Mouse (Mus musculus) embryonic facial prominence, embryonic 10.5 days (tissue): Measurements from ENCODE around the gene Sh3rf1. TPM values are rescaled to one million over a fixed set of nuclear protein-coding genes. Genes with fewer than 3 reads are reported as not detected.

ENCODE experiments used
- DNase-seq: peaks from one replicate; pipeline ENCODE4 v3.0.0-alpha.2; 2017; ENCODE audit warnings: low spot score
- H3K27ac ChIP-seq: fragments of 300-500 bp; sonication (generic); replicated peaks from 2 replicates; pipeline ENCODE4 v1.5.1; 2016; ENCODE audit warnings: mild to moderate bottlenecking
- H3K27me3 ChIP-seq: fragments of 300-500 bp; sonication (generic); replicated peaks from 2 replicates; pipeline ENCODE4 v1.6.1; 2016; ENCODE audit warnings: low read depth, mild to moderate bottlenecking; ENCODE audit not compliant: poor library complexity, severe bottlenecking
- H3K36me3 ChIP-seq: fragments of 300-500 bp; sonication (generic); replicated peaks from 2 replicates; pipeline ENCODE4 v1.6.1; 2016; ENCODE audit warnings: mild to moderate bottlenecking, moderate library complexity
- H3K4me1 ChIP-seq: fragments of 300-500 bp; sonication (generic); 2 replicates; pipeline ENCODE4 v1.6.1; 2016
- H3K4me3 ChIP-seq: fragments of 300-500 bp; sonication (generic); 2 replicates; pipeline ENCODE4 v1.5.1; 2016; ENCODE audit warnings: mild to moderate bottlenecking, moderate library complexity
- H3K9me3 ChIP-seq: fragments of 300-500 bp; sonication (generic); 2 replicates; pipeline ENCODE4 v1.6.1; 2016; ENCODE audit warnings: mild to moderate bottlenecking
- WGBS: fragments of 180-500 bp; shearing (Covaris S2); methylation state at CpG from one replicate; pipeline ENCODE4 v1.1.7; 2016; 5-methylcytosine and 5-hydroxymethylcytosine counted together
- polyA plus RNA-seq: library from polyadenylated mRNA; unstranded; fragments of >200 nt; fragmentation: Nextera tagmentation; extraction: Ambion mirVana; gene quantifications from 2 replicates; pipeline ENCODE4 v1.2.1, GENCODE M21; 2016

Sh3rf1 gene
- polyA plus RNA-seq, 1 experiment from 2014 or later = 17.0 TPM

GRCm38 (mm10) chr8:61270541-61270940, 46.9 kb downstream of the Sh3rf1 start:
- Histone ChIP-seq H3K9me3 (no peaks in the 10 kb centered on the region), H3K4me1 (peaks cover 58% of the 10 kb centered on the region), H3K27me3 (no peaks in the 10 kb centered on the region), H3K4me3 (no peak overlapping the region), H3K36me3 (no peaks in the 10 kb centered on the region), H3K27ac (no peak overlapping the region)
- WGBS = 78% methylated on average over 9 of the region's 9 CpGs
- DNase-seq = no peak

- H3K4me1 ChIP-seq = peaks cover 62% of the 10 kb centered on the region
Observed at GRCm38 (mm10) chr8:61270961-61271360, 47.3 kb downstream of the Sh3rf1 start.

GRCm38 (mm10) chr8:61272838-61273237, 49.2 kb downstream of the Sh3rf1 start:
- no peaks in the 10 kb centered on the region for H3K36me3 ChIP-seq
- WGBS = 80% methylated on average over 3 of the region's 3 CpGs
- H3K4me1 ChIP-seq = peaks cover 80% of the 10 kb centered on the region
- H3K27me3 ChIP-seq = no peaks in the 10 kb centered on the region
- DNase-seq = no peak
- H3K9me3 ChIP-seq = no peaks in the 10 kb centered on the region
- no peak overlapping the region for H3K4me3 ChIP-seq
- H3K27ac ChIP-seq = no peak overlapping the region

More at GRCm38 (mm10) chr8:61270961-61271360, 47.3 kb downstream of the Sh3rf1 start:
- DNase-seq = no peak
- Histone ChIP-seq H3K9me3 (no peaks in the 10 kb centered on the region), H3K36me3 (no peaks in the 10 kb centered on the region), H3K4me3 (no peak overlapping the region), H3K27ac (peak overlapping the region; percentile 61), H3K27me3 (no peaks in the 10 kb centered on the region)
- WGBS = 73% methylated on average over 5 of the region's 6 CpGs

- Histone ChIP-seq H3K27ac (no peak overlapping the region), H3K4me1 (peaks cover 78% of the 10 kb centered on the region), H3K27me3 (no peaks in the 10 kb centered on the region), H3K36me3 (peaks cover 1% of the 10 kb centered on the region), H3K9me3 (no peaks in the 10 kb centered on the region), H3K4me3 (no peak overlapping the region)
- WGBS = 82% methylated on average over 17 of the region's 17 CpGs
- no peak for DNase-seq
Observed at GRCm38 (mm10) chr8:61273307-61274221, 49.9 kb downstream of the Sh3rf1 start.

- Histone ChIP-seq H3K9me3 (no peaks in the 10 kb centered on the region), H3K27me3 (no peaks in the 10 kb centered on the region), H3K36me3 (peaks cover 14% of the 10 kb centered on the region), H3K4me1 (peaks cover 75% of the 10 kb centered on the region), H3K4me3 (no peak overlapping the region), H3K27ac (peak overlapping the region; percentile 70)
- DNase-seq = no peak
- 41% methylated on average over 10 of the region's 10 CpGs for WGBS
Observed at GRCm38 (mm10) chr8:61274602-61275462, 51.2 kb downstream of the Sh3rf1 start.

GRCm38 (mm10) chr8:61275463-61276356, 52.0 kb downstream of the Sh3rf1 start:
- peak overlapping the region; percentile 70; the same call in 1 of the 2 replicates for H3K27ac ChIP-seq
- no peak overlapping the region for H3K4me3 ChIP-seq
- 83% methylated on average over 11 of the region's 11 CpGs for WGBS
- peaks cover 67% of the 10 kb centered on the region for H3K4me1 ChIP-seq
- peaks cover 22% of the 10 kb centered on the region for H3K36me3 ChIP-seq
- no peak for DNase-seq
- no peaks in the 10 kb centered on the region for H3K9me3 ChIP-seq
- no peaks in the 10 kb centered on the region for H3K27me3 ChIP-seq

- Histone ChIP-seq H3K4me3 (no peak overlapping the region), H3K4me1 (peaks cover 61% of the 10 kb centered on the region), H3K36me3 (peaks cover 22% of the 10 kb centered on the region), H3K9me3 (no peaks in the 10 kb centered on the region), H3K27ac (no peak overlapping the region), H3K27me3 (no peaks in the 10 kb centered on the region)
- no peak for DNase-seq
- WGBS = 85% methylated on average over 5 of the region's 5 CpGs
Observed at GRCm38 (mm10) chr8:61276397-61276796, 52.7 kb downstream of the Sh3rf1 start.

GRCm38 (mm10) chr8:61279030-61279429, 55.4 kb downstream of the Sh3rf1 start:
- Histone ChIP-seq H3K36me3 (peaks cover 22% of the 10 kb centered on the region), H3K27me3 (no peaks in the 10 kb centered on the region), H3K27ac (no peak overlapping the region), H3K4me3 (no peak overlapping the region), H3K4me1 (peaks cover 64% of the 10 kb centered on the region), H3K9me3 (no peaks in the 10 kb centered on the region)
- DNase-seq = no peak
- WGBS = 93% methylated on average over 10 of the region's 10 CpGs

GRCm38 (mm10) chr8:61282303-61283168, 58.9 kb downstream of the Sh3rf1 start:
- peak overlapping the region; percentile 7 for H3K27ac ChIP-seq
- DNase-seq = no peak
- H3K4me3 ChIP-seq = no peak overlapping the region

GRCm38 (mm10) chr8:61283169-61284081, 59.8 kb downstream of the Sh3rf1 start:
- peaks cover 22% of the 10 kb centered on the region for H3K36me3 ChIP-seq
- H3K27ac ChIP-seq = peak overlapping the region; percentile 75
- no peaks in the 10 kb centered on the region for H3K27me3 ChIP-seq
- peak overlapping the region; percentile 36 for H3K4me3 ChIP-seq
- peak; percentile 78 for DNase-seq
- peaks cover 70% of the 10 kb centered on the region for H3K4me1 ChIP-seq
- H3K9me3 ChIP-seq = no peaks in the 10 kb centered on the region
- WGBS = 2% methylated on average over 12 of the region's 12 CpGs

More at GRCm38 (mm10) chr8:61282303-61283168, 58.9 kb downstream of the Sh3rf1 start:
- Histone ChIP-seq H3K4me1 (peaks cover 65% of the 10 kb centered on the region), H3K27me3 (no peaks in the 10 kb centered on the region), H3K36me3 (peaks cover 22% of the 10 kb centered on the region), H3K9me3 (no peaks in the 10 kb centered on the region)
- 38% methylated on average over 10 of the region's 10 CpGs for WGBS
